Mouse (Mus musculus) c-Kit-positive CD71-positive TER-119-negative erythroid progenitor cells, embryonic 14.5 days (primary cell): ENCODE data around the gene Atg5.
A peak's percentile ranks its signal among the peaks of the same experiment; 100 is the strongest.
"Not testable (repeated sequence)": the region's sequence is repeated elsewhere in the genome, so short reads cannot be mapped to it uniquely, and the experiment has no call there.

Experiments used
- DNase-seq: peaks from one replicate; pipeline ENCODE4 v3.0.0-alpha.2; 2013; ENCODE audit warnings: low read depth

Gene Atg5

GRCm38 (mm10) chr10:44268145-44268860, at the start of gene Atg5:
Atg5 (plus strand) TSS chr10:44268358.
- peak; percentile 97 for DNase-seq

- DNase-seq, result not testable (repeated sequence)
Measured at GRCm38 (mm10) chr10:44219073-44219472, 49.1 kb upstream of the Atg5 start.

GRCm38 (mm10) chr10:44224345-44224744, 43.8 kb upstream of the Atg5 start:
- DNase-seq, result no peak

GRCm38 (mm10) chr10:44233351-44233750, 34.8 kb upstream of the Atg5 start:
- DNase-seq, result peak; percentile 6

- DNase-seq, result peak; percentile 8
Measured at GRCm38 (mm10) chr10:44235298-44235697, 32.9 kb upstream of the Atg5 start.

GRCm38 (mm10) chr10:44256624-44257023, 11.5 kb upstream of the Atg5 start:
- no peak for DNase-seq

GRCm38 (mm10) chr10:44265835-44266234, 2.3 kb upstream of the Atg5 start:
- no peak for DNase-seq

- no peak for DNase-seq
Measured at GRCm38 (mm10) chr10:44266561-44266960, 1.6 kb upstream of the Atg5 start.

GRCm38 (mm10) chr10:44267426-44268142, 574 bp upstream of the Atg5 start:
- peak; percentile 20 for DNase-seq

GRCm38 (mm10) chr10:44269211-44269610, 1.1 kb downstream of the Atg5 start:
- no peak for DNase-seq

GRCm38 (mm10) chr10:44282323-44282722, 14.2 kb downstream of the Atg5 start:
- DNase-seq, result no peak

- no peak for DNase-seq
Measured at GRCm38 (mm10) chr10:44285106-44285505, 16.9 kb downstream of the Atg5 start.

GRCm38 (mm10) chr10:44285935-44286334, 17.8 kb downstream of the Atg5 start:
- DNase-seq, result no peak

GRCm38 (mm10) chr10:44290876-44291275, 22.7 kb downstream of the Atg5 start:
- DNase-seq, result no peak

GRCm38 (mm10) chr10:44292205-44292604, 24.0 kb downstream of the Atg5 start:
- peak; percentile 35 for DNase-seq

GRCm38 (mm10) chr10:44299165-44299564, 31.0 kb downstream of the Atg5 start:
- no peak for DNase-seq

GRCm38 (mm10) chr10:44300078-44300477, 31.9 kb downstream of the Atg5 start:
- DNase-seq, result no peak

- no peak for DNase-seq
Measured at GRCm38 (mm10) chr10:44303648-44304329, 35.6 kb downstream of the Atg5 start.

- DNase-seq, result no peak
Measured at GRCm38 (mm10) chr10:44304330-44304717, 36.2 kb downstream of the Atg5 start.

GRCm38 (mm10) chr10:44304845-44305244, 36.7 kb downstream of the Atg5 start:
- DNase-seq, result no peak

- DNase-seq, result no peak
Measured at GRCm38 (mm10) chr10:44306308-44306707, 38.1 kb downstream of the Atg5 start.

GRCm38 (mm10) chr10:44308280-44308679, 40.1 kb downstream of the Atg5 start:
- DNase-seq, result no peak

- DNase-seq, result no peak
Measured at GRCm38 (mm10) chr10:44309250-44309649, 41.1 kb downstream of the Atg5 start.
